Mouse (Mus musculus) heart, embryonic 10.5 days (tissue): ENCODE measurements around the gene Itch. TPM values are rescaled to one million over a fixed set of nuclear protein-coding genes. Genes with fewer than 3 reads are reported as not detected.
A peak's percentile ranks its signal among the peaks of the same experiment; 100 is the strongest.

ENCODE experiments used
- DNase-seq: peaks from one replicate; pipeline ENCODE4 v3.0.0-alpha.2; 2017; ENCODE audit warnings: low spot score
- H3K27ac ChIP-seq: fragments of 300-500 bp; sonication (generic); 2 replicates; pipeline ENCODE4 v1.5.1; 2016; ENCODE audit warnings: mild to moderate bottlenecking
- H3K27me3 ChIP-seq: fragments of 300-500 bp; sonication (generic); 2 replicates; pipeline ENCODE4 v1.6.1; 2016; ENCODE audit warnings: mild to moderate bottlenecking; ENCODE audit not compliant: poor library complexity, insufficient read depth, severe bottlenecking
- H3K36me3 ChIP-seq: fragments of 300-500 bp; sonication (generic); 2 replicates; pipeline ENCODE4 v1.6.1; 2016; ENCODE audit warnings: mild to moderate bottlenecking, moderate library complexity
- H3K4me1 ChIP-seq: fragments of 300-500 bp; sonication (generic); 2 replicates; pipeline ENCODE4 v1.6.1; 2016; ENCODE audit warnings: mild to moderate bottlenecking
- H3K4me3 ChIP-seq: fragments of 300-500 bp; sonication (generic); 2 replicates; pipeline ENCODE4 v1.5.1; 2016; ENCODE audit warnings: mild to moderate bottlenecking, moderate library complexity
- H3K9me3 ChIP-seq: fragments of 300-500 bp; sonication (generic); 2 replicates; pipeline ENCODE4 v1.6.1; 2016; ENCODE audit warnings: mild to moderate bottlenecking, moderate library complexity
- WGBS: fragments of 180-500 bp; shearing (Covaris S2); methylation state at CpG from one replicate; pipeline ENCODE4 v1.1.7; 2016; 5-methylcytosine and 5-hydroxymethylcytosine counted together
- polyA plus RNA-seq: library from polyadenylated mRNA; unstranded; fragments of >200 nt; fragmentation: Nextera tagmentation; extraction: Ambion mirVana; gene quantifications from 2 replicates; pipeline ENCODE4 v1.2.1, GENCODE M21; 2016

The Itch gene
- polyA plus RNA-seq: 43.9 and 45.1 TPM in 2 replicates

GRCm38 (mm10) chr2:155133011-155133976, at the start of gene Itch:
Gene Itch, plus strand, starts transcription at chr2:155133509.
- peak; percentile 97 for DNase-seq
- Histone ChIP-seq H3K9me3 (no peaks in the 10 kb centered on the region), H3K36me3 (peaks cover 7% of the 10 kb centered on the region), H3K27ac (peak within 1 kb of the TSS; percentile 99), H3K4me3 (peak within 1 kb of the TSS; percentile 98), H3K27me3 (no peaks in the 10 kb centered on the region), H3K4me1 (peaks cover 24% of the 10 kb centered on the region)
- WGBS: 2% methylated on average over 61 of the region's 65 CpGs

- H3K4me1 ChIP-seq: no peaks in the 10 kb centered on the region
- DNase-seq: no peak
- 80% methylated on average over 5 of the region's 5 CpGs for WGBS
- H3K36me3 ChIP-seq: no peaks in the 10 kb centered on the region
- H3K4me3 ChIP-seq: no peak overlapping the region
- no peak overlapping the region for H3K27ac ChIP-seq
- no peaks in the 10 kb centered on the region for H3K9me3 ChIP-seq
- peaks cover 4% of the 10 kb centered on the region; the same call in 1 of the 2 replicates for H3K27me3 ChIP-seq
Observed at GRCm38 (mm10) chr2:155084546-155084945, 48.8 kb upstream of the Itch start.

GRCm38 (mm10) chr2:155086328-155086727, 47.0 kb upstream of the Itch start:
- 80% methylated on average over 5 of the region's 5 CpGs for WGBS

GRCm38 (mm10) chr2:155088264-155088663, 45.0 kb upstream of the Itch start:
- H3K27ac ChIP-seq: no peak overlapping the region
- H3K36me3 ChIP-seq: no peaks in the 10 kb centered on the region
- WGBS: 73% methylated on average over 6 of the region's 6 CpGs
- H3K27me3 ChIP-seq: no peaks in the 10 kb centered on the region
- H3K4me1 ChIP-seq: peaks cover 9% of the 10 kb centered on the region
- H3K9me3 ChIP-seq: no peaks in the 10 kb centered on the region
- no peak for DNase-seq
- no peak overlapping the region for H3K4me3 ChIP-seq

More at GRCm38 (mm10) chr2:155086328-155086727, 47.0 kb upstream of the Itch start:
- DNase-seq: no peak
- Histone ChIP-seq H3K36me3 (no peaks in the 10 kb centered on the region), H3K4me3 (no peak overlapping the region), H3K27ac (no peak overlapping the region), H3K9me3 (no peaks in the 10 kb centered on the region), H3K4me1 (peaks cover 5% of the 10 kb centered on the region), H3K27me3 (peaks cover 4% of the 10 kb centered on the region; the same call in 1 of the 2 replicates)

- H3K4me3 ChIP-seq: no peak overlapping the region
- DNase-seq: no peak
- H3K4me1 ChIP-seq: peaks cover 14% of the 10 kb centered on the region
- H3K36me3 ChIP-seq: no peaks in the 10 kb centered on the region
- 0 out of 2 replicates have a peak overlapping the region, but pooled peaks have one; percentile 1 for H3K27ac ChIP-seq
- WGBS: 69% methylated on average over 13 of the region's 13 CpGs
- H3K27me3 ChIP-seq: no peaks in the 10 kb centered on the region
- H3K9me3 ChIP-seq: no peaks in the 10 kb centered on the region
Observed at GRCm38 (mm10) chr2:155090909-155091742, 42.2 kb upstream of the Itch start.

- H3K27ac ChIP-seq: no peak overlapping the region
Observed at GRCm38 (mm10) chr2:155091743-155092075, 41.6 kb upstream of the Itch start.

GRCm38 (mm10) chr2:155093418-155093817, 39.9 kb upstream of the Itch start:
- Histone ChIP-seq H3K4me1 (peaks cover 14% of the 10 kb centered on the region), H3K36me3 (no peaks in the 10 kb centered on the region), H3K4me3 (no peak overlapping the region), H3K9me3 (no peaks in the 10 kb centered on the region), H3K27me3 (no peaks in the 10 kb centered on the region), H3K27ac (no peak overlapping the region)
- 21% methylated on average over 4 of the region's 4 CpGs for WGBS
- no peak for DNase-seq

More at GRCm38 (mm10) chr2:155091743-155092075, 41.6 kb upstream of the Itch start:
- Histone ChIP-seq H3K9me3 (no peaks in the 10 kb centered on the region), H3K4me1 (peaks cover 14% of the 10 kb centered on the region), H3K27me3 (no peaks in the 10 kb centered on the region), H3K36me3 (no peaks in the 10 kb centered on the region), H3K4me3 (no peak overlapping the region)
- 60% methylated on average over 3 of the region's 3 CpGs for WGBS
- no peak for DNase-seq

GRCm38 (mm10) chr2:155098720-155099380, 34.5 kb upstream of the Itch start:
- no peak for DNase-seq
- Histone ChIP-seq H3K9me3 (no peaks in the 10 kb centered on the region), H3K27ac (no peak overlapping the region), H3K4me1 (peaks cover 20% of the 10 kb centered on the region), H3K36me3 (no peaks in the 10 kb centered on the region), H3K27me3 (no peaks in the 10 kb centered on the region), H3K4me3 (no peak overlapping the region)
- 85% methylated on average over 9 of the region's 9 CpGs for WGBS

GRCm38 (mm10) chr2:155099421-155099820, 33.9 kb upstream of the Itch start:
- Histone ChIP-seq H3K4me1 (peaks cover 20% of the 10 kb centered on the region), H3K9me3 (no peaks in the 10 kb centered on the region), H3K4me3 (no peak overlapping the region), H3K27me3 (no peaks in the 10 kb centered on the region), H3K36me3 (no peaks in the 10 kb centered on the region), H3K27ac (peak overlapping the region; percentile 76)
- 59% methylated on average over 7 of the region's 7 CpGs for WGBS
- no peak for DNase-seq

- H3K4me1 ChIP-seq: peaks cover 20% of the 10 kb centered on the region
- DNase-seq: no peak
- H3K27me3 ChIP-seq: no peaks in the 10 kb centered on the region
- 64% methylated on average over 14 of the region's 14 CpGs for WGBS
- H3K9me3 ChIP-seq: no peaks in the 10 kb centered on the region
- H3K4me3 ChIP-seq: no peak overlapping the region
- H3K36me3 ChIP-seq: no peaks in the 10 kb centered on the region
- peak overlapping the region; percentile 76 for H3K27ac ChIP-seq
Observed at GRCm38 (mm10) chr2:155099994-155100795, 33.1 kb upstream of the Itch start.

GRCm38 (mm10) chr2:155100796-155101259, 32.5 kb upstream of the Itch start:
- 76% methylated on average over 3 of the region's 3 CpGs for WGBS
- Histone ChIP-seq H3K36me3 (no peaks in the 10 kb centered on the region), H3K4me1 (peaks cover 20% of the 10 kb centered on the region)

GRCm38 (mm10) chr2:155101761-155102181, 31.5 kb upstream of the Itch start:
- Histone ChIP-seq H3K27ac (no peak overlapping the region), H3K9me3 (no peaks in the 10 kb centered on the region), H3K36me3 (no peaks in the 10 kb centered on the region), H3K27me3 (no peaks in the 10 kb centered on the region), H3K4me3 (no peak overlapping the region), H3K4me1 (peaks cover 20% of the 10 kb centered on the region)
- 57% methylated on average over 6 of the region's 6 CpGs for WGBS
- DNase-seq: no peak

More at GRCm38 (mm10) chr2:155100796-155101259, 32.5 kb upstream of the Itch start:
- no peak for DNase-seq
- no peaks in the 10 kb centered on the region for H3K9me3 ChIP-seq
- no peaks in the 10 kb centered on the region for H3K27me3 ChIP-seq
- no peak overlapping the region for H3K27ac ChIP-seq
- no peak overlapping the region for H3K4me3 ChIP-seq
